Mouse (Mus musculus) small intestine, adult 2 months (tissue): Measurements from ENCODE around the gene Cmah.

ENCODE experiments used
- CTCF ChIP-seq: fragments of 200-500 bp; IDR thresholded peaks from 2 replicates; pipeline ENCODE4 v1.5.1; 2012; ENCODE audit warnings: low read depth, mild to moderate bottlenecking, control low read depth, inconsistent platforms, low read length, moderate library complexity, mixed read lengths; ENCODE audit not compliant: insufficient replicate concordance, insufficient read length; ENCODE audit errors: extremely low read depth
- POLR2A ChIP-seq: fragments of 200-500 bp; IDR thresholded peaks from 2 replicates; pipeline ENCODE4 v1.6.1; 2012; ENCODE audit warnings: low read depth, mild to moderate bottlenecking, control low read depth, inconsistent platforms, low read length, moderate library complexity

GRCm38 (mm10) chr13:24483691-24484090 is 156.5 kb downstream of the Cmah start:
- TF ChIP-seq CTCF: no peak
- no peak for TF ChIP-seq POLR2A
